Mouse (Mus musculus): ENCODE measurements at regions not wholly inside any gene's neighbourhood (a gene's known extent, or its start where the extent isn't known, plus 50 kb on each side); places are given as distances from the start of the nearest gene placed in this dataset.
"Not testable (repeated sequence)": the region's sequence is repeated elsewhere in the genome, so short reads cannot be mapped to it uniquely, and the experiment has no call there.

DNA sequence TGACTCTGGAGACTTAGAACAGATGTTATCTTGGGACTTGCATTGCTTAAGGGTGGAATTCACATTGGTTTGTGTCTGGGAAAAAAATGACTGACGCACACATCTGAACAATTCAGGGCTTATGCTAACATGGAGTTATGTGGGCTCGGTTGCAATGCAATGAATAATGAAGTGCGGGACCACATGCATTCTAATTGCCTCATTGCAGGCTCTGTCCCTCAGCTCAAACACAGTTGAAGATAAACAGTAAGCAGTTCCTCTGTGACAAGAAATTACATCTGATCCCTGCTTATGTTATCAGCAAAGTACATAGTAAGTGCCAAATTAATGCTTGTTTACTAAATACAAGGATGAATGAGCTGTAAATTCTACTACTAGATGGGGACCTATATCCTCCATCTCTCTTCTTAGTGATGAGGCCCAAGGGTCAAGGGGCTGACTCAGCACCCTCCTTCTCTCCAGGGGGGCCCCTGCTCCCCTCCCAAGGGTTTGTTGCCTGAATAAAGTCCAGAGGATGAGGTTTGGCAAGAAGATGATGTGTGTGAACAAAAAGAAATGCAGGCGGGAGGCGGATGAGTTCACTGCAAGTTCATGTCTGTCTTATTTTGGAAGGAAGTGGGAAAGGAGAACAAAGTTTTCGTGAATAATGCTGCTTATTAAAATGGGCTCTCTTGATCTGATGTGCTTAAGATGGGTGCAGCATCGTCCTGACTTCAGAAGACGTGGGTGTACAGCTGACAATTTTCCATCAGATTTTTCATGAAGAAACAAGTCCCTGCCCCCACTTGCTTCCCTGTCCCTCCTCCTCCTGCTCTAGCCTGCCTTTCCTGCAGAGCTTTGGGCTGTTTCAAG, 533.1 kb downstream of the Shisa9 start:
- no peak for DNase-seq (ENCODE audit: low read depth)

DNA sequence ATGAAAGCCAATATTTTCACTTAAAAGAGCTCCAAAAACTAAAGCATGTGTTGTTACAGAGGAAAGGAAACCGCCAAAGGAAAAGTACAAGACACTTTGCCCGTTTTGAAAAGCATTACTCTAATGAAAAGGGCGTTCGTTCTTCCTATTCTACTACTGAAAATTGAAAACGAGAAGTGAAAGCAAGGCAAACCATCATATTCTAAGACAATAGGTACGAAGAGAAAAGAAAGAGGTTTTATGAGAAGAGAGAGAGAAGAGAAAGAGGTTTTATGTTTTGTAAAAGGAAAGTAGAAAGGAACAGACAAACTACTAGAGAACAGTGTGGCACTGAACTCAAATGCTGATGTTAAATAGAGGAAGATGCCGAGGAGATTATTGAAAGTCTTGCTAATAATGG, 534.4 kb downstream of the Shisa9 start:
- DNase-seq (ENCODE audit: low read depth), result no peak

DNA sequence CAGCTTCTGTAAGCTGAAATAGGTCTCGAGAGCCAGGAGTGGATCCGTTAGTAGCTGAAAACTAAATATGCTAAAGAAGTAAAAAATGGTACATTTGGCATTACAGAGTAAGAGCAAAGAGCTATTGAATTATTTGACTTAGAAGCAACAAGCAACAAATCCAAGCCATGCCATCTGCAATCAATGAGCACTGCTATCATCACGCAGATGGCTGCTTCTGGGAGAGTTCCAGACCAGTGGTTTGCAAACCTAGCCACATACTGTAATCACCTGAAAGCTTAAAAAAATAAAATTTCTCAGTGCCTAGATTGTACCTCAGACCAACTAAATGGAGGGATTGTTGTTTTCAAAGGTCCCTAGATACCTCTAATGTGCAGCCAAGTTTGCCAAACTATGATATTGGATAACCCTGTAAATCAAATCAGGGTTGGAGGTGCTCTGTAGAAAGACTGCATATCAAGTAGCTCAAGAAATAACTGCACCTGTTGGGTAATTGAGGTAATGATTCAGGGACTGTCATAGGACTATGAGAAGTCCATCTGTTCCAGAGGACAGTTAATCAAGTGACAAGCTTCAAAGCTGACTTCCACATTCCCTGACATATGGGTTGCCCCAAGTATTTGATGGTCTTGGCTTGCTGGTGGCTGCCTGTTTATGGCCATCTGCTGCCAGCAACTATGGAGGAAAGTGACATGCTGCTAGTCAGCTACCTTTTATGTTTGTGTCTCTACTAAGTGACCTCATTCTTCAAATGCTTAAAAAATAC, 538.0 kb downstream of the Shisa9 start:
- no peak for DNase-seq (ENCODE audit: low read depth)

DNA sequence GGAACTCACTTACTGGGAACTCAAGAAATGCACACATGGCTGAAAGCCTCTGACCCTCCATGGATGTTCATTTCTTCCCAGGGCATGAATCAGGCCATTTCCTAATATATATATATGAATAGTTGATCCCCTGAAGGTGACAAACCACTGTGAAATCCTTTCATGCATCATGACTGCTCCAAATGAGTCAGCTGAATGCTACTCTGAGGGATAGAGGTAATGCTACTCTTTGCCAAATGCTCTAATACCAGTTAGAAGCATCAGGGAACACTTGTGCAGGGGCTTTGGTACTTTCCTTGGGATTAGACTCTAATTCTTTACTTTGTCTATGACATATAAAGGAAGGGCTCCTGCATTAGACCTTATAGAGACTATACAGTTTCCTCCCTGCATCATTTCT, 561.0 kb upstream of the Ercc4 start:
- DNase-seq (ENCODE audit: low read depth), result no peak

DNA sequence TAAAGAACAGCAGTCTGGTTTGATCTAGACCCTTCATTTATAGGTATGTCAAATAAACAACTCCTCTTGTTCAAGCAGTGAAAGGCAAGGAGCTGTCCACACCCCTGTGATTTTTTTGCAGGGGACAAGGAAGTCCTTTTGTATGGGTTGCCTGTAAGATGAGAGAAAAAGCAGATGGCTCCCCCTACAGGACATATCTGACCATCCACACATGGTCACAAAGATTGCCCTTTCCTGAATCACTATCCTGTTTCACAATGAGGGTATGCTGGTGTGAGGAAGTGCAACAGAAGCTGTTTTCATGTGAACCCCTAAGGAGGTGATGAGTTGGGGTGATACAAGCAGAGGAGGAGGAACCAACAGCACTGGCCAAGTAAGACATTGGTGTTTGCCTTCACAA, 520.6 kb upstream of the Ercc4 start:
- DNase-seq (ENCODE audit: low read depth), result no peak

DNA sequence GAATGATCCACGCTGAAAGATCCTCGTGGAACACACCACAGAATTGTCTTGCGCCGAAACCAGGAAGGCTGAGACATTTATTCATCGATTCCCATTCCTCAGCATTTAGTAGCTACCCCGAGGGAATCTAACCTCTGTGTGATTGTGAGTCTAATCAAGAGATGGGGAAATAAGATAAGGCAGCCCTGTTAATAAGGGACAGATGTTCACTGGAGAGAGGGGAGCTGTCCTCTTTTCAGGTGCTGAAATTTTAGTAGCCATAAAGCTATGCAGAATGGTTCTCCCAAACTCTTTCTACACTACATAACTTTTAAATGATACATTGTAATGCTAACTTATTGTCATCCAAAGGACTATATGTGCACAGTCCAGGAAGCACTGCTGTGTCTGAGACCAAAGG, 501.2 kb upstream of the Ercc4 start:
- DNase-seq (ENCODE audit: low read depth), result peak; percentile 71

DNA sequence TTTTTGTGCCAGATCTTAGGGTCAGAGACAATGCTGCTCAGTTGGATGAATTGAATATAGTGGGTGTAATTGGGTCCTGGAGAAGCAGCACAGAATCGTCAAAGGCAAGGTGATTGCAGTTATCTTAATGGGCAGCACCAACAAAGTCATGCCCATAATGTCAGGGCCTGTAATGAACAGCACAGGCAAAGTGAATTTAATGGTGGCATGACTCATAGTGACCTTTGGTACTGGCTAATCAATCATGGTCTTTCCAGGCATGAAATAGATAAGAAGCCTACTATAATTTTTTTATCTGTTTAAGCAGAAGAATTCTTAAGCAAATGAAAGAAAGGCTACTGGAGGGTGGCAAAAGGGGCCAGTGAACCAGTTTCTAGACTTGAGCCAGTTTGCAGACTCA, 498.4 kb upstream of the Ercc4 start:
- no peak for DNase-seq (ENCODE audit: low read depth)

DNA sequence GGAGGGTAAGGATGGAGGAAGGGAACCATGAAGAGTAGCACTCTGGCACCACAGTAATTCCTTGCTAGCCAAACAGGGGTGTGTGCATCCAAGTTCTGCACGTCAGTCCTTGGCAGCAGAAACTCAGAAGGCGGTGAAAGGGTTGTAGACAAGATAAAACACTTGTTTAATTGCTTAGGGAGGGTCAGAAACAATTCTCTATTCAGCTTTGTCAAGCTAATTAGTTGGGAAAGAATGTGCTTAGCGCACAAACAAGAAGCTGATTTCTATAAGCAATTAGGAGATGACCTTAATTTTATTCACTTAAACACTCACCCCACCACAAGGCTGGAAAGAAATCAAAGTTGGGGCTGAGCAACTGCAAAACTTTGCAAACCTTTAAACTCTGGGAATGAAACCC, 491.7 kb upstream of the Ercc4 start:
- no peak for DNase-seq (ENCODE audit: low read depth)

DNA sequence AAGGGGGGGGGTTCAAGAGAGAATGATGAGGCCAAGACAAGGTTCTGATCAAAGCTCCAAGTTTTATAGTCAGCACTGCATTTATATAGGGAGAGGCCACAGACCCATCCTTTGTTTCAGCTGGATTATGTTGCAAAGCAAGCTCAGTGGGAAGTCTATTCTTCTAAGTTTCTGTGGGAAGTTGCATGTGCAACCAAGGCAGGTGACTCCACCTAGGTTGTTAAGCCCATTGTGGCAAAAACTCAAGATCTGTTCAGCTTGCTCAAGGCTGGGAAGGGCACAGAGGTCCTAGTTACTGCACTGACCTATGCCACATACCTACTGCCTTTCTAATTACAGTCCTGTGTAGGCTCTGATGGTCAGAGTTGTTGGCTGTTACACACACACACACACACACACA, 477.0 kb upstream of the Ercc4 start:
- no peak for DNase-seq (ENCODE audit: low read depth)

DNA sequence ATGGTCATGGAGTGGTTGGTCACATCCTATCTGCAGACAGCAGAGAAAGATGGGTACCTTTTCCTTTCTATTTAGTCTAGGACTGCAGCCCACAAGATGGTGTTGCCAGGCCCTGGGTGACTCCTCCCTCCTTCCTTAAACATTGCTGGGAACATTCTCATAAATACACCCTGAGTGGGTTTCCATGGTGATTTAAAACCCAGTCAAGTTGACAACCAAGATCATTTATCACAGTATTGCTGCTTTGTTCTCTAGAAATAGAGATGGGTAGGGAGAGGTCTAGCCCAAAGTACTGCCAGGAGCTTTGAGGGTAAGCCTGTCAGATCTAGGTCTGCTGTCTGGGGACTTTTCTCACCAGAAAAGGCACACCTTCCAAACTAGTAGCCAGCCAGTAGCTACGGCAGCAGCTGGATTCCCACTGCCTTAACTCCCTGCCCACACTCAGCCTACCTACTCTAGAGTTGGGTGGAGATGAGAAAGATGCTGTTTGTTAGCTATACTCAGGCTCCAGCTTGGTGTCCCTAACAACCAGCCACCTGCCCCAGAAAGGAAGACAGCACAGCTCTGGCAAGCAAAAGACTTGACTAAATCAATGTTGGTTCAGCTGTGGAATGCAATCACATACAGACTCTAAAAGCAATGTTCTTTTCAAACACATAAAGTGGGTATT, 470.4 kb upstream of the Ercc4 start:
- no peak for DNase-seq (ENCODE audit: low read depth)

DNA sequence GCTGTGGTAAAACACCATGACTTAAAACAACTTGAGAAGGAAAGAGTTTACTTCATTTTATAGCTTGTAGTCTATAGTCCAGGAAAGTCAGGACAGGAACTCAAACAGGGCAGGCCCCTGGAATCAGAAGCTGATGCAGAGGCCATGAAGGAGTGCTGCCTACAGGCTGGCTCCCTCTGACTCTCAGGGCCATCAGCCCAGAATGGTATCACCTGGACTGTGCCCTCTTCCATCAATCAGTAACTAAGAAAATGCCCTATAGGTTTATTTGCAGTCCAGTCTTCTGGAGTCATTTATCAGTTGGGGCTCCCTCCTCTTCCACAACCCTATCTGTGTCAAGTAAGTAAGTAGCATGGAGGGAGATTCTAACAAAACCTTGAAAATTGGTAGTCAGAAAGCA, 466.4 kb upstream of the Ercc4 start:
- DNase-seq (ENCODE audit: low read depth), result no peak

DNA sequence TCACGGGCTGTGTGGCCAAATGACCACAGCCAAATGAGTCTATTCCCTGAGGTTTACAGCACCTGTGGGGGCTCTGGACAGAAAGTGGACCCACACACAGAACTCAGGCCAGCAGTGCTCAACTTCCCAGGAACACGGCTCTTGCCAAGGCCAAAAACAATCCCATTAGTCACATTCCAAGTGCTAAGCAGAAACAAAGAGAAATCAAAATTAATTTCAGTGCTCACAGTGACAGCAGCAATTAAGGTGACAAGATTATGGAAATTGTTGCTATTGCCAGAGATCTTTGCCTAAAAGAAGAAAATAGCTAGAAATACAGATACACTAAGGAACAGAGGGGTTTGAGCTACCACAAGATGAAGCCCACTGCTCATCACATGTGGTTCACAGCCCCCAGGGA, 464.9 kb upstream of the Ercc4 start:
- no peak for DNase-seq (ENCODE audit: low read depth)

DNA sequence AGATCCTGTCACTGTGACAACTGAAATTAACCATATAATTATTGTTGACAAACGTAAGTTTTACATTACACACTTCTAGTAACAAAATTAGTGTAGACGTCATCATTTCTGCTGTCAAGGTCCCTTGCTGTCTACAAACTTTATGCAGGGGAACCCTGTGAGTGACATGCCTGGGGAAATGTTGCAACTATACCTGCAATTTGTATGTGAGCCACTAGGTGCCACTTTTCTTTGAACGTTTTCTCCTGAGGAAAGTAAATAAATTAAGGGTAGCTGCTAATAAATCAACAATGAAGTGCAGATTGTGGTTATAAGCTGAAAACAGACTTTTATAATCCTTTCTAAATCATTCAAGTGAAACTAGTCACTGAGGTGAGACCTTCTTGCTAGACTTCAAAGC, 457.3 kb upstream of the Ercc4 start:
- no peak for DNase-seq (ENCODE audit: low read depth)

DNA sequence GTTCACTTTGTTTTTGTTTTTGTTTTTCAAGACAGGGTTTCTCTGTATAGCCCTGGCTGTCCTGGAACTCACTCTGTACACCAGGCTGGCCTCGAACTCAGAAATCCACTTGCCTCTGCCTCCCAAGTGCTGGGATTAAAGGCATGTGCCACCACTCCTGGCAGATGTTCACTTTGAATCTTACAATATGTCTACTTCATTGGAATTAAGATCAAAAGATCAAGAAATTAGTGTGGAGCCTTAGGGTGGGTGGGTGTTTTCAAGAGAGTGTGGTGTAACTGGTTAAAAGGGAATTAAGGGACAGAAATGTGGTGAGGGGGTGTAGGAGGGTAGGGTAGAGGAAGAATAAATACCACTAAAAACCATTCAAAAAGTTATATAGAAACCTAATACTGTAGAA, 435.8 kb upstream of the Ercc4 start:
- DNase-seq (ENCODE audit: low read depth), result not testable (repeated sequence)

DNA sequence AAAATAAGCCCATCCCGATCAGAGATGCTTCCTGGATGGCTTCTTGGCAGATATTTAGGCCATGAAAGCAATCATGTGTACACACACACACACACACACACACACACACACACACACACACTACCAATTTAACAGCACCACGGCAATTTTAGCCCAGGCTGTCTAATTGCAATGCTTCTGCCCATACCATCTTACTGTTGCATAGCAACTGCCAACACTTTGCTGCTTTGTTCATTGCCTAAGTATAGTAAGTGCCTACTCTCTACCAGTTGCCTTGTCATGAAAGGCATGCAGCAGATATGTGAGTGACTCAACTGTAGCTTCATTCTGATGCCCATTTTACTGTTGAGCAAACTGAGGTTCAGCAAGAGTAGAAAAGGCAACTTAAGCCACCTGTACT, 428.0 kb upstream of the Ercc4 start:
- no peak for DNase-seq (ENCODE audit: low read depth)

DNA sequence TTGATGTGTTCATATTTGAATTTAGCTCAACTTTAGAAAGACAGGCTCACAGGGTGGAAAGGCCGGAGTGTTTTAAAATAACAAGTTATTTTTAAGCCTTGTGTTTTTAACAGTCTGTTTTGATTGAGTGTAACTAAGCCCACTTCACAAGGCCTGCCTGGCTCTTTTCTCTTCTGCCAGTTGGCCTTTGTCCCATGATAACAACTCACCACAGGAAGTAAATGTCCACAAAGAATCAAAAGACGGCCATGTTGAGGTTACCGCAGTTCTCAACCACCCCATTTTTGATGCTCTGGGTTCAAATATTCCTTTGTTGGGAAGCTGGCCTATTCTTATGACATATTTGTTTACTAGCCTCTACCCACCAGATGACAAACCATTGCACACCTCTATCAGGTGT, 423.7 kb upstream of the Ercc4 start:
- no peak for DNase-seq (ENCODE audit: low read depth)

DNA sequence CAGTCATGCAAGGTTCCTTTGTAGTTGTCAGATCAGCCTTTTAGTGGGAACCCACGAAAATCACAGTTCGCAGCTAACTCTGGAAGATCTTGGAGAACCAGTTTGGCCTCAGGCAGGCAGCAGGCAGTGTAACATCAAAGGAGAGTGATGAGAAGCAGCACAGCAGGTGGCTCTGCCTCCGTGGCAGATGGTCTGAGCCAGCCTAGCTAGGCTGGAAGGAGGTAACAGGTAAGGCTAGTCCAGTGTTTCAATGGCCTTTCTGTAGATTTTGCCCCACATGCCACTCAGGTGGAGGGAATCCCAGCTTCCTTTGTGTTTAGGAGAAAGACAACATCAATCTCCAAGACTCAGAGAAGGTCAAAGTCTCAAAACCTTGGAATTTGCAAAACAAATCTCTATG, 417.7 kb upstream of the Ercc4 start:
- DNase-seq (ENCODE audit: low read depth), result no peak

DNA sequence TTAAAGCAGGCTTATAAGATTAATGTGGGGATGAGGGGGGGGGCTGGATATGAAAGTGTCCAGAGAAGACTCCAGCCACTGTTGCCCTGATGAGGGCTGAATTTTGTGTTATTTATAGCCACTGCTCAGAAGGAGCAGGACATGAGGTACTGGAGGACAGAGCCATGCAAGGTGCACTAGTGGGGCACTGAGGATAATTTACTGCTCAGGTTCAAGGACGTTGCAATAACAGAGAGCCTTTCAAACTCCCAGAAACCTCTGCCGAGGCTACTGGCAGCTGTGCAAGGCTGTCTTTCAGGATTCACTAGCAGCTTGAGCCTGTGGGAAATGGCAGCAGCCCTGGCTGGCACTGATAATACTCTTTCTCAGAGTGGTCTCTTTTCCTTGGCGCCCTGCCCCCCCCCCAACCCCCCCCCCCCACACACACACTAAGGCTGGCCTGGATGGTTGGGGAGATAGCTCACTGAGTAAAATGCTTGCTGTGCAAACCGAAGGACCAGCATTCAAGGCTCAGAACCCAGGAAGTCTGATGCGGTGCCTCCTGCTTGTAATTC, 416.7 kb upstream of the Ercc4 start:
- no peak for DNase-seq (ENCODE audit: low read depth)

DNA sequence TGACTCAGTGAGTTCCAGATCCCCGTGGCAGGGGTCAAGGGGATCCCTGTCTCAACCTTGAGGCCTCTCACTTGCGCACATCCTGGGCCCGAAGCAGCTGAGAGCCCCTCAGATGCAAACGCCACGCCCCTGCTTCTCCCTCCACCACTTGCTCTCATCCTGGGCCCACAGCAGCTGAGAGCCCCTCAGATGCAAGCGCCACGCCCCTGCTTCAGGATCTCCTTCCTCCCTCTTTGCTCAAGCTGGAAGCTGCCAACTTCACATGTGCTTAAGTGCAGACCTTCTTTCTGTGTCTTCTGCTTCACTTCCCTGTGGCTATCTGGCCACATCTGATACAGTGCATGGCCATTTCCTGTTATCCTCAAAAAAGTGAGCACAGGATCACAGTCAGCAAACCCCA, 416.1 kb upstream of the Ercc4 start:
- no peak for DNase-seq (ENCODE audit: low read depth)

DNA sequence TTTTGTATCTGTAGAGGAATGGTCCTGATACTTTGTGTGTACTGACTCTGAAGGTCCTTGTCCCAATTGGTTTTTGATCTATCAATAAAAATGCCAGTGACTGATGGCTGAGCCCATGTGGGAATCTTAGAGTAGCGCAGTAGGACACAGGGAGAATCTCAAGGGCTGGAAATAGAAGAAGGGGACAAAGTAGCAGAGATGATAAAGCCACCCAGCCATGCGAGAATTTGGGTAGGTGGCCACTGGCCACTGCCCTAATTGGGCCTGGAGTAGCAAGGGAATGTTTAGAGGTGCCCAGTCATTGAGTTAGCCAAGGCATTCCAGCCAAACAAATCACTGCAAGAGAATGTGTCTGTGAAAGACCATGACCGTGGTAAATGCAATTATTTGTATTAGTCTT, 414.8 kb upstream of the Ercc4 start:
- DNase-seq (ENCODE audit: low read depth), result no peak

DNA sequence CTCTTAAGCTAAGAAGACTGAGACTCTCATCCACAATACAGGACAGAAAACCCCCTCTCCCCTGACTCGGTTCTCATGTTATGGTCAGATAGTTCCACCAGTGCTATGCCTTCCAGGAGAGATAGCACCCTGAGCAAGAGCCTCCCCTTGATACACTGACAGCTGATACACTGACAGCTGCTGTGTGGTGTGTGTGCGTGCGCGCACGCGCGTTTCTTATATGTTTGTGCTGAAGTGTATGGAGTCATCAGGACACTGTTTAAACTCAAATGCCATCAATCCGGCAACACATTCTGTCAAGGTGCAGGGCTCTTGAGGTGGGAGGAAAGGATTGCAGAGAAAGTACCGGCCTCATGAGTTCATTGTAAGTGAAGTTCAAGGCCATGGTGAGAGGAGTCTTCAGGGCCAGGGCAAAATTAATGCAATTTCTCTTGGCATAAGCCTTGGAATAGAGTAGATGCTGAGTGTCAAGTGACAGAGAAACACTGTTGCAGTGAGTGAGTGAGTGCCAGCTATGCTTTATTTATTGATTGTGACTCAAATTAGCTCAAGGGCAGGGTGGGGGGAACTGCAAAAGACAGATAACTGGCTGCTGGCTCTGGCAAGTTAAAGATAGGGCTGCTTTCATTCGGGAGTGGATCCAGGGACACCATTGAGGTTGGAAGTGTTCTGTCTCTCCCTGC, 412.4 kb upstream of the Ercc4 start:
- no peak for DNase-seq (ENCODE audit: low read depth)

DNA sequence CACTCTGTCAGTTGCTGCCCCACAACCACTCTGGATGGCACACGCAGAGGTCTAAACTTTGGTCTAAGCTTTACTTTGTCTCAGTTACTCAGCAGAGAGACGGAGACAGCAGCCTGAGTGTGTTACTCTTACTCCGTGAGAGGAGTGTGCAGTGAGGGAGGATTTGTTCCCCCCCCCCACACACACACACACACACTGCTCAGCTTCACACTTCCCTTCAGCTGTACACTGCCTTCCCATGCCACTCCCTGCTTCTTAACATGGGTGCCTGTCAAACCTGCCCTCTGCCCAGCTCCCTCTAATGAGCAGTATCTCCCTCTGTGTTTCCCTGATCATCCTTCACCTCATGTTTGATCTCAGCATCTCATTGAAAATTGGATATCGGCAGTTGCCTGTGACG, 409.9 kb upstream of the Ercc4 start:
- no peak for DNase-seq (ENCODE audit: low read depth)
